Mouse (Mus musculus) heart, postnatal 0 days (tissue): ENCODE measurements around the gene Hoxd4. TPM values are rescaled to one million over a fixed set of nuclear protein-coding genes. Genes with fewer than 3 reads are reported as not detected.

ENCODE experiments used
- ATAC-seq: fragments of 200-750 bp; cut with Nextera tagmentation; 2 replicates; pipeline ENCODE4 v1.8.0; 2017; ENCODE audit warnings: low read depth, moderate number of reproducible peaks, moderate library complexity; ENCODE audit not compliant: insufficient read depth
- DNase-seq: peaks from one replicate; pipeline ENCODE4 v3.0.0-alpha.2; 2016; ENCODE audit warnings: low spot score
- H3K27ac ChIP-seq: fragments of 300-500 bp; sonication (generic); 2 replicates; pipeline ENCODE4 v1.5.1; 2014; ENCODE audit warnings: low read depth, mild to moderate bottlenecking
- H3K27me3 ChIP-seq: fragments of 300-500 bp; sonication (generic); 2 replicates; pipeline ENCODE4 v1.6.1; 2014; ENCODE audit warnings: low read length, mixed read lengths; ENCODE audit not compliant: control insufficient read depth, insufficient read depth
- H3K36me3 ChIP-seq: fragments of 300-500 bp; sonication (generic); replicated peaks from 2 replicates; pipeline ENCODE4 v1.6.1; 2014; ENCODE audit warnings: low read length, mixed read lengths; ENCODE audit not compliant: control insufficient read depth, insufficient read depth
- H3K4me1 ChIP-seq: fragments of 300-500 bp; sonication (generic); 2 replicates; pipeline ENCODE4 v1.6.1; 2014; ENCODE audit warnings: antibody characterized with exemption; ENCODE audit not compliant: control insufficient read depth, insufficient read depth
- H3K4me2 ChIP-seq: fragments of 300-500 bp; sonication (generic); 2 replicates; pipeline ENCODE4 v1.6.1; 2014; ENCODE audit warnings: low read depth, mild to moderate bottlenecking, low read length, moderate library complexity
- H3K4me3 ChIP-seq: fragments of 300-500 bp; sonication (generic); 2 replicates; pipeline ENCODE4 v1.5.1; 2014; ENCODE audit warnings: low read depth, low read length
- H3K9ac ChIP-seq: fragments of 300-500 bp; sonication (generic); replicated peaks from 2 replicates; pipeline ENCODE4 v1.6.1; 2014; ENCODE audit warnings: low read depth, low read length, mixed read lengths
- H3K9me3 ChIP-seq: fragments of 300-500 bp; sonication (generic); replicated peaks from 2 replicates; pipeline ENCODE4 v1.6.1; 2016; ENCODE audit warnings: low read length; ENCODE audit not compliant: control insufficient read depth
- CTCF ChIP-seq: IDR thresholded peaks from 2 replicates; pipeline ENCODE4 v1.5.1; 2016; ENCODE audit warnings: antibody characterized with exemption, control low read depth, low read depth
- EP300 ChIP-seq: IDR thresholded peaks from 2 replicates; pipeline ENCODE4 v1.6.1; 2016; ENCODE audit warnings: antibody characterized with exemption, low read depth
- WGBS: fragments of 180-500 bp; shearing (Covaris S2); extraction: QIAGEN DNeasy Blood & Tissue Kit; methylation state at CpG from one replicate; pipeline ENCODE4 v1.1.7; 2014; 5-methylcytosine and 5-hydroxymethylcytosine counted together
- polyA plus RNA-seq: library from polyadenylated mRNA; unstranded; fragments of >200 nt; fragmentation: Nextera tagmentation; extraction: Ambion mirVana; gene quantifications from 2 replicates; pipeline ENCODE4 v1.2.1, GENCODE M21; 2015
- total RNA-seq: library from RNA; depleted of rRNA; stranded (reverse); fragments of >200 nt; gene quantifications from 2 replicates; pipeline ENCODE4 v1.2.3, GENCODE M21; 2014; ENCODE audit warnings: low replicate concordance

Gene Hoxd4
- total and polyA plus RNA-seq, 2 experiments from 2014 or later = 0.05 TPM; not detected in 1

DNA sequence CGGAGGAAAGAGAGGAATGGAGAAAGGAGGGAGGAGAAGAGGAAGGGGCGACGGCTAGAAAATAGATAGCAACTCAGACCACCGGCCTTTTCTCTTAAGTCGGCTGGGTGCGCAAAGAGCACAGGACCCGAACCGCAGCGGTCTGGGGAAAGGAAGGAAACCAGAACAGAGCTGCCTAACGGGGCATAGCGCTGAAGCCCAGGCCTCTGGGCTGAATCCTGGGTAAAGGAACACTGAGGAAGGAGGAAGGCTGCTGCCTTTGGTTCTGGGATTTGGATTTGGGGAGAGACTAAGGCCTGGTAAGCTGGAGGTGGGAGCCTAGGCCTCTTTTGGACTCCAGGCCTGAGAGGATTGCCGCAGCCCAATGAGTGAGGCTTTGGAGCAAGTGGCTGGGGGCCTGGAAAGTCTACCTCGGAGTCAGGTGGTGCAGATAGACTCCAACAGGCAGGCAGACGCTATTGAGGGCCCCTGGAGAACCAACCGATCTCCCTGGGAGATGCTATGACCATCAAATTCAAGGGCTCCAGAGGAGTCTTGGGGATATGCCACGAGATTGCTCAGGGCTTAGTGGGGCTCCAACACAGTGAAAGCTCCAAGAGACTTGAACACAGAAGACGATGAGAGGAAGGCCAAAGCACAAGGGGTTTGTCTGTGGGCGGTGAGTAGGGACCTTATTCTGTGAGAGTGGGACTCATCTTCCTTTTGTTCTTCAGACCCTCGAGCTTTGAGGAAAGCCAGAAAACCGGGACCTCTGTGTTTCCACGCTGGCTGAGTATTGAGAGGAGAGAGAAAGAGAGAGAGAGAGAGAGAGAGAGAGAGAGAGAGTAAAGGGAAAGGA is 30.9 kb upstream of the Hoxd4 start:
- no peak overlapping the region for H3K4me2 ChIP-seq
- H3K36me3 ChIP-seq = no peaks in the 10 kb centered on the region
- peaks cover 100% of the 10 kb centered on the region for H3K27me3 ChIP-seq
- H3K27ac ChIP-seq = no peak overlapping the region
- H3K4me1 ChIP-seq = peaks cover 9% of the 10 kb centered on the region; the same call in 1 of the 2 replicates
- H3K9ac ChIP-seq = no peak overlapping the region
- ATAC-seq (no peak), DNase-seq (no peak)
- no peaks in the 10 kb centered on the region for H3K9me3 ChIP-seq
- no peak overlapping the region for H3K4me3 ChIP-seq
- TF ChIP-seq CTCF (no peak), EP300 (no peak)
- 3% methylated on average over 21 of the region's 21 CpGs for WGBS

DNA sequence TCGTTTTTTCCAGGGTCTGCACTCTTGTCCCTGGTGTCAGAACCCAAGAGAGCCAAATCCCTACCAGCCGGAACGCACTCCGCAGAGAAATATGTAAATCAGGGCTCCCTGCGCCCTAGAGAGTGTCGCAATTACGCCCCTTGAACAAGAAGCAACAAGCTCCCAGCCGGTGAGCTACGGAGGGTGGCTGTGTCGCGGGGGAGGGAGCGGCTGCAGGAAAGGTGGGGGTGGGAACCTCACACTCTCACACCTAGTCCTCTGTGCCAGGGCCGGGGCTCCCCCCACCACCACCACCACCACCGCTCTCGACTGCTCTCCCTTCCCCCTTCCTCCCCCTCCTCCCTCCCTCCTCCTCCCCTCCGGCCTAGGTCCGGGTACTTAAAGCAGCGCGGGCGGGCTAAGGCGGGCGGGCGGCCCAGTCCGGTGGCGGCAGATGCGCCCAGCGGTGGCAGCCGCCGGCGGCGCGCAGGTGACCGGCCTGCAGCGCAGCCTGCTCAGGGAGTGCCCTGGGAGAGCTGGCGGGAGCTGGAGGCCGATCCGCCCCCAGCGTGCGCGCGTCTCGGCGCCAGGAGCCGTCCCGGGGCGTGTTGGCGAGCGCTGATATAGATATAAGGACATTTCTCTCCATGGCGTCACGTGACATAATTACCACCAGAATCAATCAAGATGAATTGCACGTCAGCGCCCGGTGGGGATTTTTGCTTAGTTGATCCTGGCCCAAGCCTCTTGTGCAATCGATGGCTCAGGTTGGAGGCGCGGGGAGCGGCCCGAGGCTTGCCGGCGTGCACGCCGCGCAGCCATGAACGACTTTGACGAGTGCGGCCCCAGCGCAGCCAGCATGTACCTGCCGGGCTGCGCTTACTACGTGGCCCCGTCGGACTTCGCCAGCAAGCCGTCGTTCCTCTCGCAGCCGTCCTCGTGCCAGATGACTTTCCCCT is 29.9 kb upstream of the Hoxd4 start:
- Histone ChIP-seq H3K27me3 (peaks cover 99% of the 10 kb centered on the region), H3K4me3 (peak overlapping the region; percentile 36), H3K4me2 (peak overlapping the region; percentile 33), H3K9ac (no peak overlapping the region), H3K36me3 (no peaks in the 10 kb centered on the region), H3K4me1 (peaks cover 9% of the 10 kb centered on the region; the same call in 1 of the 2 replicates), H3K9me3 (no peaks in the 10 kb centered on the region), H3K27ac (no peak overlapping the region)
- no peak for DNase-seq
- no peak for TF ChIP-seq EP300
- TF ChIP-seq CTCF = no peak
- WGBS = under 1% methylated on average over 78 of the region's 78 CpGs
- no peak for ATAC-seq

DNA sequence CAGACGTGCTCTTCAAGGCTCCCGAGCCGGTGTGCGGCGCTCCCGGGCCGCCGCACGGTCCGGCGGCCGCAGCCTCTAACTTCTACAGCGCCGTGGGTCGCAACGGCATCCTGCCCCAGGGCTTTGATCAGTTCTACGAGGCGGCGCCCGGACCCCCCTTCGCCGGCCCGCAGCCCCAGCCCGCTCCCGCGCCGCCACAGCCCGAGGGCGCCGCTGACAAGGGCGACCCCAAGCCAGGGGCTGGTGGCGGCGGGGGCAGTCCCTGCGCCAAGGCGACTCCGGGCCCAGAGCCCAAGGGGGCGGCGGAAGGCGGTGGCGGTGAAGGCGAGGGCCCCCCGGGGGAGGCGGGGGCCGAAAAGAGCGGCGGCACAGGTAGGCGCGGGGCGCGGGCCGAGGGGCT is 28.9 kb upstream of the Hoxd4 start:
- Histone ChIP-seq H3K27ac (no peak overlapping the region), H3K9ac (no peak overlapping the region), H3K36me3 (no peaks in the 10 kb centered on the region), H3K4me2 (peak overlapping the region; percentile 33), H3K9me3 (no peaks in the 10 kb centered on the region), H3K27me3 (peaks cover 99% of the 10 kb centered on the region), H3K4me1 (peaks cover 9% of the 10 kb centered on the region; the same call in 1 of the 2 replicates), H3K4me3 (peak overlapping the region; percentile 36)
- ATAC-seq (no peak), DNase-seq (no peak)
- 1% methylated on average over 45 of the region's 51 CpGs for WGBS
- no peak for TF ChIP-seq EP300
- no peak for TF ChIP-seq CTCF

DNA sequence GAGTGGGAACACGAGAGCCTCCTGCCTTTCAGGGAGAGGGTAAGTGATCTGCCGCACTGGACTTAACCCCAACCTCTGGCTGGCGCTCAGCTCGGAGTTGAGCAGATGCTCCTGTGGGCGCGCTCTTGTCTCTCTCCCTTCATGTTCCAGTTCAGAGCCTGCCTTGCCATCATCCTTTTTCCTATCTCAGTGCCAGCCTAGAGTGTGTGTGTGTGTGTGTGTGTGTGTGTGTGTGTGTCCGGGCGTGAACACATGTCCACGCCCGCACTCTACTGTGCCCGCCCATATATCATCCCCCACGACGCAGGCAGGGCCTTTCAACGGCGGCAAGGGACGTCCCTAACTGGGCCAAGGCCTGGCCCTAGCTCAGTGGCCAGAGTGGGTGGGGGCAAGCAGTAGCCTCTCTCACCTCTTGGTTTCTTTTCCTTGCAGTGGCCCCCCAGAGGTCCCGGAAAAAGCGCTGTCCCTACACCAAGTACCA is 28.2 kb upstream of the Hoxd4 start:
- H3K27me3 ChIP-seq = peaks cover 99% of the 10 kb centered on the region
- H3K4me2 ChIP-seq = no peak overlapping the region
- no peak; the same call in 1 of the 2 replicates for ATAC-seq
- TF ChIP-seq CTCF = no peak
- TF ChIP-seq EP300 = no peak
- H3K27ac ChIP-seq = no peak overlapping the region
- H3K4me1 ChIP-seq = peaks cover 9% of the 10 kb centered on the region; the same call in 1 of the 2 replicates
- no peaks in the 10 kb centered on the region for H3K9me3 ChIP-seq
- no peak overlapping the region for H3K4me3 ChIP-seq
- no peak for DNase-seq
- WGBS = 3% methylated on average over 18 of the region's 18 CpGs
- H3K9ac ChIP-seq = no peak overlapping the region
- H3K36me3 ChIP-seq = no peaks in the 10 kb centered on the region

DNA sequence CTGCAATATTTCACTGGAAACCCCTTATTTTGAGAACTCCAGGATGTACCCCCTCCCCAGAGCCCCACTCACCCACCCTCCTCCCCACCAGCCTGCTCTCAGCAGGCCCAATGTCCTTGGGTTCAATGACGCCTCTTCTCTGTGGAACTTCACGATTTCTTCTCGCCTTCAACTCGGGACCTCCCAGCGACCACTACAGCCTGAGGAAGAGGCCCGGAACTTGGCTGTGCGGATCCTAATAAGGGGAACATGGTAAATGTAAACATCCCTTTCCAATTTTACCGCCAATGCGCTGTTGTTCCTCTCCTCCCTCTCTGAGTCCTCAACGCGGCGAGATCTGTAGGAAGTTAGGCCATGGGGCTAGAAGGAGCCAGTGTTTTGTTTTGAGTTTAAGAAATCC is 27.6 kb upstream of the Hoxd4 start:
- Histone ChIP-seq H3K4me2 (no peak overlapping the region), H3K9ac (no peak overlapping the region), H3K4me3 (no peak overlapping the region), H3K4me1 (peaks cover 9% of the 10 kb centered on the region; the same call in 1 of the 2 replicates), H3K36me3 (no peaks in the 10 kb centered on the region), H3K27ac (no peak overlapping the region), H3K9me3 (no peaks in the 10 kb centered on the region), H3K27me3 (peaks cover 99% of the 10 kb centered on the region)
- WGBS = 7% methylated on average over 12 of the region's 12 CpGs
- ATAC-seq (no peak), DNase-seq (no peak)
- no peak for TF ChIP-seq EP300
- TF ChIP-seq CTCF = no peak
